Mouse (Mus musculus) cerebellum, adult 8-10 months (tissue): ENCODE results near the gene Vsir.

ENCODE experiments used
- DNase-seq: peaks from one replicate; pipeline ENCODE4 v3.0.0; 2022

Vsir gene

DNA sequence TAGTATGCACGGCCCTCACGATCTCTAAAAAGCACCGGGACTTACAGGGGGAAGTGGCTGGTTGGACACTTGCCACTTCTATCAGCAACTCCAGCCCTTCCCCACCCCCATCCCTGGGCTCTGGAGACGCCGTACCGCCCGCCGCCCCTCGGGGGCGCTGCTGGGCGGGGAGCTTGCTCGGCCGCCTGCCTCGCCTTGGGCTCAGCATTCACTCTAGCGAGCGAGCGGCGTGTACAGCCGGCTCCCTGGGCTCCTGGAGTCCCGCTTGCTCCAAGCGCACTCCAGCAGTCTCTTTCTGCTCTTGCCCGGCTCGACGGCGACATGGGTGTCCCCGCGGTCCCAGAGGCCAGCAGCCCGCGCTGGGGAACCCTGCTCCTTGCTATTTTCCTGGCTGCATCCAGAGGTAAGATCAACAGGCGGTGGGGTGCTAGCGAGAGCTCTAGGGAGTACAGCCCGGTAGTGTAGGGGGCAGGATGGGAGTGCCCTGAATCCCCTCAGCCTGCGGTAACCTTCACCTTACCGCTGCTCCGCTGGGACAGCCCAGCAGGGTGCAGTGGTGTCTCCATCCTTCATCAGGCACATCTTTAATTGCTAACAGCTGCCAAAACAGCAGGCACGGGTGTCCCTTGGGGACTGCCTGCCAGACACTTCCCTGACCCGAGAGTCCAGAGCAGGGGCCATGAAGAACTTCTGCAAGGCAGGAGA is at the start of gene Vsir:
TSS of gene Vsir (plus strand) at position 151 of the 705 bp plus-strand sequence.
- DNase-seq = peak; percentile 15

DNA sequence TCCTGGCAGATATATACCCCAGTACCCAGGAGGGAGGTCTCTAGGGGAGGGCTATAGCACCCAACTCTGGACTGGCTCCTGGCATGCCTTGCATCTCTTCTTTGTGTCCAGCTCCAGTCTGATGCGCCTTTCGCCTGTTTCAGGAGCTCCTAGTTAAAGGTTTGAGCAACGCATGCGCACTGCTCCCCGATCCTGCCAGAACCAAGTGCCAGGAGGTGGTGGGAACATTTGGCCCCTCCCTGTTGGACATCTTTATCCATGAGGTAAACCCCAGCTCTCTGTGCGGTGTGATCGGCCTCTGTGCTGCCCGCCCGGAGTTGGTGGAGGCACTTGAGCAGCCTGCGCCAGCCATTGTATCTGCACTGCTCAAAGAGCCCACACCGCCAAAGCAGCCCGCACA is 47.0 kb upstream of the Vsir start:
- no peak for DNase-seq

DNA sequence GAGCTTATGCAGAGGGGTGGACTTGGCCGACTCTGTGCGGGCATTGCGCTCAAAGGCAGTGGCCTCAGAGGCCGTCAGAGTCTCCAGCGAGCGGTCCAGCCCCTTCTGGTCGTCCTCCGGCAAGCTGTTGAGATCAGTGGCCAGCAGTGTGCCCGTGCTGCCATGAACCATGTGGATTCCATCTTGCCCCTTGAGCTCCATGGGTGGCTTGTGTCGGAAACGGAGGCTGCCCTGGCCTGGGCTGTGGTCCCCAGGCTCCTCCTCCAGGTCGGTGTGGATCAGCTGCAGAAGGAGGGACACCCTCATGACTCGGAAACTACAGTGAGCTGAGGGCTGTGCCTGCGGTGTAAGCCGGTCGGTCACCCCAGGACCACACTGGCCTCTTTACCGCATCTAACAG is 43.2 kb upstream of the Vsir start:
- no peak for DNase-seq

DNA sequence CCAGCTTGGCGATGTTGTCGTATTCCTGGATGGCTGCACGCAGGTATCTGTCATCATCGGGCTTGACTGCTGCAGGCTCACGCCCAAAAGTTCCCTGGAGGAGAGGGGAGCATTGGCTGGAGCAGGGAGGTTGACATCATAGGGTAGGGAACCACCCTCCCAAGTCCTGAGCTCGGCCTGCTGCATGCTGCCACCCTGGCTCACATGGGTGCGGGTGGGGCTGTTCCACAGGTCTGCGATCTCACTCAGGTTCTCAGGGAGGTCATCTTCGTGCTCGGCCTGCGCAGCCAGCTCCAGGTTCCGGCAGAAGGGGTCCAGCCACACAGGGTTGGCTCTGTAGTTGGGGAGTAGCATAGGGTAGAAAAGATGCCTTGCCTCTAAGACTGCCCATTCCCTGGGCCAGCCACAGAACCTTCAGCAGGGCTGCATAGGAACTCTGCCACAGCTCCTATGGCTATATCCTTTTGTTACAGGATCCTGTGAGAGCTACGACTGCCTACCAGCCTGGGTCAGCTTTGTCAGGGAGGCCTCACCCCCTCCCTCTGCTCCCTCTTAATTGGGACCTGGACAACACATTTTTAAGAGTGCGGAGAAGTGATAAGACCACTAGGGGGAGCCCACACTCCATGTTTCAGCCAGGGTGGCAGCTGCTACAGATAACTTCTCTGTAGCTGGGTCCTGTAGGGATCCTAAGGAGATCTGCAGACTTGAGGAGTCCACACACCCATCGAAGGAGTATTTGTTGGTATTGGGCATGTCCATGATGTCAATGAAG is 41.6 kb upstream of the Vsir start:
- DNase-seq = peak; percentile 74

DNA sequence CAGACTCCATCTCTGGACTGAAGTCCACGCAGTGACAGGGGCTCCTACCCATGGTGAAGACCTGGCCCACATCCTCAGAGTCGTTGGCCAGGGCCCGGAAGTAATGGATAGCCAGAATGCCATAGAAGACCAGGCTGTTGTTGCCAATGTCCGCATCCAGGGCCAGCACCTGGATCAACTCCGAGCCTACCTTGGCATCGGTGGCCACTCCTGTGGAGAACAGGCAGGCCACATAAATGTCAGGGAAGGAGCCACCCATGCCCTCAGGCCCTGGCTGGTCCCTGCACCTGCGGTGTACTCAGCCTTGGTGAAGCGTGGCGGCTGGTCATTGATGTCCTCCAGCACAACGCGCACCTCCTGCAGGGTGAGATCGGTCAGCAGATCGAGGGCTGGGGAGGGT is 36.0 kb upstream of the Vsir start:
- DNase-seq = peak; percentile 41

DNA sequence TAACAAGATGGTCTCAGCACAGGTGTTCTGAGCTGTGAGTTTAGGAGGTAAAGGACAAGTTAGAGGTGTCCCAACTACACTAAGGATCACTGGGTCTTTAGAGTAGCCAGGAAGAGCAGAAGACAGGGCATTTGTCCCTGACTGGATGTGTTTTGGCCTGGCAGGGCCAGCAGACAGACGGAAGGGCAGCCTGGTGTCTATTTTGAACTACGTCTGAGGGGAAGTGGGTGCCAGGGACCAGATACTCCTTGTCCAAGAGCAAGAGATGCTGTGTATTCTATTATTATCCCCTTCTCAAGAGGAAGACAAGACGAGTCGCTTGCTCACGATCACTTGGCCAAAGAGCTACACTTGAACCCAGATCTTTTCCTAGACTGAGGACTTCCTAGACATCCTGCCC is 33.0 kb upstream of the Vsir start:
- DNase-seq = no peak

DNA sequence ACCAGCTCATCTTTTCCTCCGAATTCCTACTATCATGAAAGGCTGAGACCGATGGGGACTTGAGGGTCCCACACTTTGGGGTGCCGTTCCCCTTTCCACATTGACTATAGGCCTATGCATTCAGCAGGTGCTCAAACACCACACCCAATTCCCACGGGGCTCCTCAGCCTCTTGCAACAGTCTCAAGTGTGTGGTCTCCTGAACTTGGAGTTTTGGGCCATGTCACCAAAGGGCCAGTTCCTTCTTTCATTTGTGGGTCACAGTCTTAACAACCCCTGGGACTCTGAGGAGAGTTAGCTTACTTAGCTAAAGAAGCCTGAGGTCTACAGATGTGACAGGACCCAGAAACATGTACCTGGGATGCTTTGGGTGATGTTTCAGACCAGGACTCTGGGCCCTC is 30.5 kb upstream of the Vsir start:
- no peak for DNase-seq

DNA sequence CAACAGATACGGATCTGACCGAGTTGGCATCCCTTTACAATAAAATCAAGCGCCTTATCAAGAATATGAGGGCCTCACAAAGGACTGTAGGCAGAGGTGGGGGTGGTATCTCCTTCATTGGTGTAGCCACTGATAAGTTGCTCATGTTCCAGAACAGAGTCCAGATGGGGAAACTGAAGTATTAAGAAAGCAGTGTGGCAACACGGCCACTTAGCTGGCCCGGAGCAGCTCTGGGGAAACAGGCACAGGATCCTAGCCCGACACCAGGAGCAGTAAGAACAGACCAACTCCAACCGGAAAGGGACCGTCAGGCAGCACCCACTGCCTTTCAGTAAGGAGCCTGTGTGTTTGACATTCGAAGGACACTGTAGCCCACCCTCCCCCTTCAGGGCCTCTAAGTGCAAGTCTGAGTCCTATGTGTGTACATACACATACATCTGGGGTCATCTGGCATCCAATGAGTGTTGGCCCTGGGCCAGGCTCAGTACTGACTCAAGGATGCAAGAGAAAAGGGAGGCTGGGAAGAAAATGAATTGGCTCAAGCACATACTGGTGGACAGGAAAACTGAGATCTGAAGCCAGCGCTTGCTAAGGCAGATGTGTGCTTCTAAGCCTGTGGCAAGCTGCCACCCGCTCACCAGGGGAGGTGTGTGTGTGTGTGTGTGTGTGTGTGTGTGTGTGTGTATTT is 17.5 kb upstream of the Vsir start:
- no peak for DNase-seq

DNA sequence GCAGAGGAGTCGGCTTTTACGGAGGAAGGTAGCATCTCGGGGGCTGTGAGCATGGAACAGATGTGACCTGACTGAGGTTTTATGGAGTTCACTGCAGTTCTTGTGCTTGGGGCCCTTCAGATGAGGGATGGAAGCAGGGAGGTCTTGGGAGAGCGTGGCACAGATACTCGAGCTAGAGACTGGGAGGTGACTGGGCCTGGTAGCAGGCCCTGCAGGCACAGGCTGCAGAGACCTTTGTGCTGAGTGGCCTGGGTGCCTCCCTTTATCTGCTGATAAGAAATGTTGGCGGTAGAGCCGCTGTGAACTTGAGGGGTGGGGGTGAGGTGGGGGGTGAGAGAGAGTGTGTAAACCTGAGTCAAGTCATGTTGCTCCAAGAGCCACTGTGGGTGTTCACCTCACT is 12.1 kb upstream of the Vsir start:
- no peak for DNase-seq

DNA sequence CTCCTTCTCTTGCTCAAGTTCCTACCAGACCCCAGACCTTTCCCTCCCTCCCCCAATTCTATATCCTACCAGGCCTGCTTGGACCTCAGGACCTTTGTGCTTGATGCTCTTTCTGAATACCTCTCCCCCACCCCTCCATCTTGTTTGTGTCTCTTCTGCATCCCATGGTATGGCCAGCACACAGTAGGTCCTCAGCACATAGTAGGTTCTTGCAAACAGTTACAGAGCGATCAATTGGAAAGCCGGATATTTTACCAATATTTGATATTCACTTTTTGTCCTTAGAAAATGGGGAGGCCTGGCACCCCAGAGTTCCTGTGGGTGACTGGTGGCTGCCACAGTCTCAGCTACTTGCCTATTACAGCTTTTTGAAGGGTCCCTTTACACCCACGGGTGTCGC is 11.6 kb upstream of the Vsir start:
- no peak for DNase-seq

DNA sequence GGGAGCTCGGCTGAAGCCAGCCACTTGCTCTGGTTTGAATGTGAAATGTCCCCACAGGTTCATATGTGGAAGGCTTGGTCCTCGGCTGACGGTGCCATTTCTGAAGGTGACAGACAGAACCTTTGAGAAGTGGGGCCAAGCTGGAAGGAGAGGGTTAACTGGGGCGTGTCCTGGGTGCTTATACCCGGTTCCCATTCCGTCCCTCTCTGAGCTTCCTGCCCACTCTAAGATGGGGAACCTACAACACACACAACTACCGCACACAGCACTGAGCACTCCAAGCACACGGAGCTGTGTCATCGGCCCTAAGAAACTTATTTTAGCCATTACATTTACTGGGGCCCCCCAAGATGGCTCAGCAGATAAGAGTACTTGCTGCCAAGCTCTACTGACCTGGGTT is 5.1 kb upstream of the Vsir start:
- no peak for DNase-seq

DNA sequence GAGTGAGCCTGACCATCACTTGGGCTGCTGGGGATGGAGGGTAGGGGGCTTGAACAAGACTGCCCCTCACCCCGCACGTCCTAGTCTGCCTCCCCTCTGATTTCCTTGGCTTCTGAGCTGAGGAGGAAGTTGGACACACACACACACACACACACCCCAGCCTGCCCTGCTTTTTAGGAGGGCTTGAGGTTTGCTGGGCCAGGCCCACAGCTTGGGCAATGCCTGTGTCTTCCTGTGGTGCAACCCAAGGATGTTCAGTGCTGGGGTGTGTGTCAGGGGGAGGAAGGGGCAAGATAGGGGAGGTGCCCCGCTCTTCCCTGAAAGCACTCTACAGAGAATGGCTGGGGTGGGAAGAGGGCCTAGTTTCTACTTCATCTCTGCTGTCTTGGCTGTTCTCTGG is 2.5 kb upstream of the Vsir start:
- no peak for DNase-seq

DNA sequence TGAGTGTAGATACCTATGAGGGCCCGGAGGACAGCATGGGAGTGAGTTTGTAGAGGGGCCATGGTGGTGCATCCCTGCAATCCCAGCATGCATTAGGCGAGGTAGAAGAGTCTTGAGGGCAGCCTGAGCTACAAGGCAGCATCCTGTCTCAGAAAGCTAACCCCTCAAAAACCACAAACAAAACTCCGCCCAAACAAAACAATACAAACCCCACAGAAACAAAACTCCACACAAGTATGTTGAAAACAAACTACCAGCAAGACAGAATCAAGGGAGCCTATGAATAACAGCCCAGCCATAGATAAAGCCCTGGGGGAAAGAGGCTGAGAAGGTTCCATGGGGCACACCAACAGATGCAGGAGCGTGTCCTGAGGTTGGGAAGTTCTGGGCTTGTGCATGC is 595 bp upstream of the Vsir start:
- DNase-seq = no peak

DNA sequence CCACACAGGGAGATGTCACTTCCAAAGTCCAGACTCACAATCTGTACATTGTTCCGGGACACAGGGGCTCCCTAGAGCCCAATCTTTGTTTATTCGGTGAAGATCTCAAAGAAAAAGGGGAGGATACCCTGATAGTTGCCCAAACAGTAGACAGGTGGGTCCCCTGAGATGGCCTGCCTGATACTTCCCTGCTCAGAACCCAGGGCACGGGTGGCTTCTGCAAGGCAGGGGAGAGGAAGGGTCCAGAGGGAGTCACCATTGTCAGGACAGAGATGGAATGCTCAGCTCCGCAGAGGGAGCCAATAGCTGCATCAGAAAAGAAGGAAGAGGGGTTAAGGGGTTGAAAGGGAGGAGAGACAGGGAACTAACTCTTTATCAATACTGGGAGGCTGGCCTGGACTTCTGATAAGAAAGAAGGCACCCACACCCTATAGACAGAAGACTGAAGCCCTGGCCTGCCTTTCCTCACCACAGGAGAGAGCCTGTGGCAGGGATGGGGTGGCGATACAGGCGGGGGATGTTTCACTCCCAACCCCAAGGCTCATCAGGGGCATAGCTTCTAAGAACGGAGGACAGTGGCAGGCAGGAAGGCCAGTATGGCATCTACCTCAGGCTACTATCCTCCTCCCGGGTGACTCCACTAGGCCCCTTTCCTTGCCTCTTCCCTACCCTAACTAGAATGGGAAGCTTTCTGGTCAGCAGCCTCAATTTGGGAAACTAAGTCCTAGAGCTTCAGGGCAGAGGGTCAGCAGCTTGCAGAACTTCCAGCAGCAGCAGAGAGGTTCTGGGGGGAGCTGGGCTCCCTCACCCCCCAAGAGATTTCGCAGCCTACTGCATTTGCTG is 1.3 kb downstream of the Vsir start:
- no peak for DNase-seq

DNA sequence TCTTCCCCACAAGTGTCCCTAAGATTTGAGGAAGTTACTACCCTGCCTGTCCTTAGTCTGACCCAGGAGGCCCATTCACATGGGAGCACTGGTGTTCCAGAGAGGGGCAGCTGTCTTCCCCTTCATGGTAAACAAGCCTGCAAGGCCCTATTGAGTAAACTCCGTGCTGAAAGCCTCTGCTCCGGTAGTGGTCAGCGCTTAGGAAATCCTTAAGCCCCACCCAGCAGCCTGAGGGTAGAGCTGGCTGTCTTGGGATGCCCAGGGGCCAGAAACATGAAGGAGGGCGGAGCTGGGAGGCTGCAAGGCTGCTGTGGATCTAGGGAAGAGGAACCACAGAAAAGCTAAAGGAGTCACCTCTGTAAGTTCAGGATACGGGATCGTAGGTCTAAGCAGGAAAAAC is 2.4 kb downstream of the Vsir start:
- DNase-seq = no peak

DNA sequence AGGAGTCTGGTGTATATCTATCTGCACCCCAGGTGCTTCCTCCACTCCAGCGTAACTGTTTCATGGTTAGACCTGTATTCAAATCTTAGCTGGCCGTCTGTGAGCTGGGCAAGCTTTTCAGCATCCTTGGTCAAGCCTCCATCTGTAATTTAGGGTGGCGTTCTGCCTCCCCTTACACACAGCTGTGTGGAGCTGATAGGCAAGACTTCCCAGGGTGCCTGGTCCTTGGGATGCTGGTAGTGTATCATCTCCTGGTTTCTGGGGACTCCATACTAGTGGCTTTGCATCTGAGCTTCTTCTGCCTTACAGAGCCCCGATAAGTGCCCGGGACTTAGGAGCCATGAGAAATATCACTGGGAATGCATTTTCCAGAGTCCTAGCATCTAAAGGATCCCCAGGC is 3.0 kb downstream of the Vsir start:
- DNase-seq = no peak

DNA sequence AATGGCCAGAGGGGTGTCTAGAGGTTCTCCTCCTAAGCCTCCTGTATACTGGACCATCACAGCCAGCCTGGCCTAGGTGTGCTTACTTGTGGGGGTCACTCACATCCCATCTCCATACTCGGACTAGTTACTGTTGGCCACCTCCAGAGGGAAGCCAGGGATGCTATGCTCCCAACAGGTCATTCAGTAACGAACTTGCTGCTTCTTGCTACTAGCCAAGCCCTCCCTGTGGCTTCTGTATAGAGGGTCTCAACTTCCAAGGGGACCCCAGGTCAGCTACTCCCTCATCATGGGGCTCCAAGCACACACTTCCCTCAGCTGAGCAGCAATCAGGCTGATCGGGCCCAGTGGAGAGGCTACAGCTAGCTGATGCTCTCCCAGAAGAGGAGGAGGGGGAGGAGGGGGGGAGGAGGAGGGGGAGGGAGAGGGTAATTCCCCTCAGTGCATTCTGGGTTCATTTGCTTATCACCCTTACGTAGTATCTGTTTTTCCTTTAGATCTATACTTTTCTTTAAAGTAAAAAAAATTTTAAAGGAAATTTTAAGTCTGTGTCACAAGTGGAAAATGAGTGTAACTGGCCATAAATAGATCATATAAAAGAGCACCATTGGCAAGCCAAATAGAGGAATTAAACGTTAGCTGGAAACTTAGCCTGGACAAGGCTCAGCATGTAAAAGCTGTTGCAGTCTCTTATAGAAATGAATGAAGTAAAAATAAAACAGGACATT is 3.6 kb downstream of the Vsir start:
- DNase-seq = no peak

DNA sequence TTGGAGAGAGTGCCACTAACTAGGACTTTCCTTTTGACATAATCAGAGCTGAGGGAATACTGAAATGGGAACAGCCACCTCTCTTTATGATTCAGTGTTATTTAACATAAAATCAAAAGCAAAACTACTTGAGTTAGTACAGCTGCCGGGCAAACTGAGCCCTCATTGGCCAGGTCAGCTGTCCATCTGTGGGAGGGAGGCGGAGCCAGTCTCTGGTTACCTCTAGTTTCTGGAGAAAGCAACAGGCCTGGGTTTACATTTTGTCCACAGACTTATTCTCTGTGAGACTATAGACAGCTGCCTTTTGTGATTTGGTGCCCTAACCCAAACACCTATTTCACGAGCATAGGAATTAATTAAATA is 4.1 kb downstream of the Vsir start:
- DNase-seq = peak; percentile 10

DNA sequence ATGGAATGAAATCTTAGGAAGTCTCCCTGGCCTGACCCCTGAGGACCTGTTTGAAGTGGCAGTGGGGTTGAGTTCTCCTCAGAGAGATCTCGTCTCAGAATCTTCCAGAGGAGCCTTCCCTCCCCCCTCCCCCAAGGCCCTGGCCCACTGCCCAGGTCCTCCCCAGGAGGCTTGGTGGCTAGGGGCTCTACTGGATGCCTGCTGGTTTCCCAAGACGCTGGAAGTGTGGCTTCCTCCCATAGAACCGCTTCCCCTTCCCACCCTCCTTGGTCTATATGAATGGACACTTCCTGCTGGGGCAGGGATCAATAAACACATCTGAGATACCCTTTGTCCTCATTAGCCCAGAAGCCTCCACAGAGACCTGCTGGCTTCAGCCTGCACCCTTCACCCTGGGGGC is 4.6 kb downstream of the Vsir start:
- no peak for DNase-seq

DNA sequence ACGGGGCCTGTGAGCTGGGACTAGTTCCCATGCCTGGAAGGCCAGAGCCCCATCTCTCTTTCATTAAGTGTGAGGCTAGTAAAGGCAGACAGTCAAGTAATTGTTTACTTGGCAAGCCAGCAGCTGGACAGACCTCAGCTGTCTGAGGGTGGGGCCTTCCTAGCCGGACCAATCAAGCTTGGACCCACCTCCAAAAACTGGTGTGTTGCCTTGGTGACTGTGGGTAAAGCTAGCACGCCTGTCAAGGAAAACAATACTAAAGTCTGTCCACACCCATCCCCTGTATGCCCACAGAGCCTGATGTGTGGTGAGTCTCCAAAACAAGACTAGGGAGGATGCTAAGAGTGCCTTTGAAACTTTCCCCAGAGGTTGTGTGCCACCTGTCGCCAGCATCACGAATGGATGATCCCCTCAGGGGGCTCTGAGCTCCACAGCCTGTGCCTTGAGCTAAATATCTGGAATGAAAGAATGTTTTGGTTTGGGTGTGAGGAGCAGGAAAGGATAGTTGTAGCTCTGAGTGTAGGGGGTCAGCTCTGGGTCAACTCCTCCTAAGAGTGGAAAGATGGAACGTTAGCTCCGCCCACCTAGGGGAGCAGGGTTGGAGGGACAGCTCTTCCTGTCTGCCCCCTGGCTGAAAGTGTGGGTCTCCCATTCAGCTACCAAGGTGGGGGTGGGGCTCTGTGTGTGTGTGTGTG is 5.3 kb downstream of the Vsir start:
- DNase-seq = no peak

DNA sequence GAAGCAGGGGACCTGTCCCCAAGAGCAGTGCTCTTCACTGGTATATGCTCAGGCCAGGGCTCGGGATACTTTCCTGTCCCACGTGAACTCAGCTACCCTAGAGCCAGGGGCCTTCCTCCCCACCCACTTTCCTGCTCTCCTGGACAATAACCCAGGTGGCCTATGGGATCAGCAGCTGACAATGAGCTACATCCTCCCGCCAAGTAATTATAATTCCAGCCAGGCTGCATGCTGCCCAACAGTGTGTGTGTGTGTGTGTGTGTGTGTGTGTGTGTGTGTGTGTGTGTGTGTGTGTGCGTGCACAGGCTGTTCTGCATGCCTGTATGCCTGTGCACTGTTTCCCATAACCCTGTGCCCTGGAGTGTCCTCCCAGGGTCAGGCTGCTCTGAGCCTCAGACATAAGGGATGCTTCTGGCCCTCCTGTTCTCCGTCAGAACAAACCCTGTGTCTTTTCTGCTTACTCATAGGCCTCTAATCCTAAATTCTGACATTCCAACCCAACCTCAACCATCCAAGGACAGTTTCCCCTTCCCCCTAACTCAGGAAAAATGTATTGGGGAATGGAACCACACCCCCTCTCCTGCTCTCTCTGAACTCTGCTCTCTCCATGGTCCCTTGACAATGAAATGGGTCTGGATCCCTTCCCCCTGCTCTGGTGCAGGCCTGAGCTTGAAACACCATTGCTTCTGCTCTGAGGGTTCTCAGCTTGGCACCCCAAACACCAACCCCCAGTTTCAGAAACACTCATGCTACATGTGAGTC is 6.8 kb downstream of the Vsir start:
- no peak for DNase-seq
